Mouse (Mus musculus): ENCODE data around the gene Cd37. TPM values are rescaled to one million over a fixed set of nuclear protein-coding genes. Genes with fewer than 3 reads are reported as not detected.
A peak's percentile ranks its signal among the peaks of the same experiment; 100 is the strongest.
"Not testable (repeated sequence)": the region's sequence is repeated elsewhere in the genome, so short reads cannot be mapped to it uniquely, and the experiment has no call there.

Gene Cd37
- 1 to 10 TPM; 4.0 to 7.4 TPM for total RNA-seq (2021)
- long read RNA-seq, experiment 1, result 0 reads
- long read RNA-seq, experiment 2, partial matches to known transcripts, result 1 of 2 reads
- long read RNA-seq, experiment 2, other reads (novel, unspliced or antisense), result 1 of 2 reads

DNA sequence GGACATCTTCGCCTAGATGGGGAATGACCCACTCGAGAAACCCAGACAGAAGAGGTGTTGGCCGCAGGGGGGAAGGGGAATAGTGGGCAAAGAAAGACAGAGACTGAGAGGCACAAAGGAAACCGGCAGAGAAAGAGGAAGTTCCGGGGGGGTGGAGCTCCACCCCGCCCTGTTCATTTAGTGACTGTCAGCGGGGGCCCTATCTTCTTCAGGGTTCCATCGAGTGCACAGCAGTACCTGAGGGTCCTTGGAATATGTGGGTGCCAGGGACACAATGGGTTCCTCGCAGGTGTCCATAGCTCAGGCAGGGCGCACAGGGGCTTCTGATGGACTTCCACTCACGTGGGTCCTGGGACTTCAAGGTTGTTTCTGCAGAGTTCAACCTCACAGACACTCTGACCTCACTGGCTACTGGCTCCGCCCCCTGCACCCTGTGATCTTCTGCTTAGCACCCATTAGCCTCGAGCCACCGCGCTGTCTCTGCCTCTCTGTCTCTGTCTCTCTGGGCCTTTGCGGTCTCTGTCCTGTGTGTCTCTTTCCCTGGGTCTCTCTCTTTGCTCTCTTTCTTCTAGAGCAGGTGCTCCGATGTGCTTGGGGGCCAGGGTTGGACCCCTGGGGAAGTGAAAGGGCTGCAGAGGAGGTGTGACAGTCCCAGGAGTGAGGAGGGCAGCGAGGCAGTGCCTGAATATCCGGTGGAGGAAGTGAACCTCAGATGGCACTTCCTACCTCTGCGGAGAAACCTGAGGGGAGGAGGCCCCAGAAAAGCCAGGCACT lies at the start of gene Cd37:
Cd37 (minus strand) TSS at position 393 of the 774 bp plus-strand sequence.
- DNase-seq (ENCODE audit: low spot score in 2 of 2), result no peak

DNA sequence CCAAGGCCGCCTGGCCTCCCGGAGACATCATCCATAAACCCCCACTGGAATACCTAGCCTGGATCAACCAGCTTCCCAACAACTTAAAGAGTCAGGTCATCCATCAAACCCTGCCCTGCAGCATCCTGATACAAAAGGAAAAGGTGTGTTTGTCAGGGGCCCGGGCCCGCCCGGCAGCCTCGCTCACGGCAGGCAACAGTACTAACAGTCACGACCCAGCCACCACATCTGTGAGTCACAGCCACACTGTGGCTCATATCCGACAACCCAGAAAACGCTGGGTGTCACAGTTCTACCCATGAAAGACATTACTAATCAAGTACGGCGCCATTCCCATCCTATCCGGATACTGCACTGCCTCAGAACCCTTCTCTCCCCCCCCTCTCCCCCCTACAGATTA lies 47.6 kb upstream of the Cd37 start:
- DNase-seq (ENCODE audit: low spot score in 2 of 2), result no peak

DNA sequence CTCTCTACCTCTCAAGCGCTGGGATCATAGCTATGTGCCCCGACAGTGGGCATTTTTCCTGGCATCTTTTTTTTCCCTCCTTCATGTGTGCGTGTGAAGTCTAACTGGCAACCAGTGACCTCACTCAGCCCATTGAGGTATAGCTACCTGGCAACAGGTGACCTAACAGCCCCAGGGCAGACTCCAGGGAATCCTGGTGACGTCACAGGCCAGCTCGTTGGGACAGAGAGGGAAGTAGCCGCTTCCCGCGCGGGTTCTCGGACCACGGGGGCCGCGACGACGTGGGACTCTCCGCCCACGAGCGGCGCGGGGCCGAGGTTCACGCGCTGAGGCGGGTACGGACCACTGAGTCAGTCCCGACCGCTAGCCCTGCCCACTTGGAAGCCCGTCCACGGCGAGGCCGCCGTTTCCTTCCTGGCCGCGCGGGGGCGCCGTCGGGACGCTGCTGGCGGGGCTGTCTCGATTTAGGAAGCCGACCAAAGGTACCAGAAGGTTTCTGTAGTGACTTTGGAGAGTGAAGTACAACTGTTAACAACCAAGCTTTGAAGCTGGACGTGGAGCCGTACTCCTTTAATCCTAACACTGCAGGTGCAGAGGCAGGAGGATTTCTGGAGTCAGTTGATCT lies 38.3 kb upstream of the Cd37 start, which contains the start of gene Slc6a21:
Slc6a21 (plus strand) TSS at position 378 of the 625 bp plus-strand sequence.
- DNase-seq (ENCODE audit: low spot score in 2 of 2), result peak; percentile 80 to 86

DNA sequence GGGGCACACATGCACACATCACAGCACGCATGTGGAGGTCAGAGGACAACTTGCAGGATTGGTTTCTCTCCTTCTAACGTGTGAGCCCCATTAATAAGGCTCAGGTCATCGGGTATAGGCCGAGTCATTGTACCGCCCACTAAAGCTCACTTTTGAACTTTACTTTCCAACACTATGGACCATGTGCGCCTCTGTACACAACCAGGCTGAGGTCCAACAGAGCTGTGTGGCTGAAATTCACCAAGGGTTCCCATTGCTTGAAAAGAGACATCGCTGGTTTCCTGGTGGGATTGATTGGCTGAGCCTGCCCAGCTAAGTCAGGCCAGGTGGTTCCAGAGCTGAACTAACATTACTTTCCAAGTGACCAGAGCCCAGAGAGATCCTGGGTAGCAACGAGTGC lies 34.8 kb upstream of the Cd37 start:
- no peak for DNase-seq (ENCODE audit: low spot score in 2 of 2)

DNA sequence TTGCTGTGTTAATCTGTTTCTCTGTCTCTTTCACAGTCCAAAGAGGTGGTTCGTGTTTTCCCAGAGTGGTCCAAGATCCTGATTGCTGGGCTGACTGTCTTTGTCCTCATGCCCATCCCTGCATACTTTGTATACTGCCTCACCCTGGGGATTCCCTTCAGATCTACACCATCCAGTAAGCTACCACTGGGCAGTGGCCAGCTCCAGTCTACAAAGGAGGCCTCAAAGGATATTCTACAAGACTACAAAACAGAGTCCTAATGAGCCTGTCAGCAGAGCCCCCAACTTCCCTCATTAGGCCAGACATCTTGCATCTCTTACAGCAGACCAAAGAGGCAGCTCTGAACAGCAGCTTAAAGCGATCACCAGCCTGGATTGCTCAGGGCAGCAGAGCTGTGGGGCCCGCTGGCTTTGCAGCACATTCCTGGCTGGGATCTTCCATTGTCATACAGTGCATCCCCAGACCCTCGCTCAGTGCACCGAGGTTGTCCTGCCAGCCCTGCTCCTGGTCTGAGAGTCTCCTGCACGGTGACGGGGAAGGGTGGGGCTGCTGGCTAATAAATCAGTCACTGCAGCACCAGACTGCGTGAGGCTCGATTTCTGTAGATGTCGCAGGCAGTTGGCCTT lies 34.0 kb upstream of the Cd37 start:
- no peak for DNase-seq (ENCODE audit: low spot score in 2 of 2)

DNA sequence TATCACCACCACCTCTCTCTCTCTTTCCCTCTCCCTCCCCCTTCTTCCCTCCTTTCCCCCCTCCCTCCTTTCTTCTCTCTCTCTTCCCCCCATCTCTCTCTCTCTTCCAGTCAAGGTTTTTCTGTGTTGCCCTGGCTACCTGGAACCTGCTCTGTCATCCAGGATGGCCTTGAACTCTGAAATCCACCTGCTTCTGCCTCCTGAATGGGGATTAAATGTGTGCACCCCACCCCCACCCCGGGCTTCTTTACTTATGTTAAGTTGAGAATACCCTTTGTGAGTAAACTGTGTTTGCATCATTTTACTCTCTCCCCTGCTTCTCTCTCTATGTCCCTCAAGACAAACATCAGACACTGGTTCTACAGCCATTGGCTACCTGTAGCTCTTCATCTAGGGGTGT lies 26.6 kb upstream of the Cd37 start:
- no peak for DNase-seq (ENCODE audit: low spot score in 2 of 2)

DNA sequence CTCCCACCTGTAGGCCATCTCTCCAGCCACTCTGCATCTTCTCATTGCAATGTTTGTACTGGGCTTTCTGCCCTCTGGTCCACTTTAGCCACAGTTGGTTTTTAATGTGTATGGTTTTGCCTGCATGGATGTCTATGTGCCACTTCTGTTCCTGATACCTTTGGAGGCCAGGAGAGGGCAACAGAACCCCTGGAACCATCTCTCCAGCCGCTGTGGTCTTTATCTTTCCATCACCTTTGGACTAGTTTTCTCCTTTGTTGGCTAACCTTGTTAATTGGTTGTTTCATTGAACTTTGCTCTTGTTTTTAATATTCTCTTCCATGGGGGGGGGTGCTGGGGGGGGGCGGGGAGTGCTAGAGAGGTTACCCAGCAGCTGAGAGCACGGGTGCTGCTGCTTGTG lies 25.4 kb upstream of the Cd37 start:
- DNase-seq (ENCODE audit: low spot score in 2 of 2), result no peak

DNA sequence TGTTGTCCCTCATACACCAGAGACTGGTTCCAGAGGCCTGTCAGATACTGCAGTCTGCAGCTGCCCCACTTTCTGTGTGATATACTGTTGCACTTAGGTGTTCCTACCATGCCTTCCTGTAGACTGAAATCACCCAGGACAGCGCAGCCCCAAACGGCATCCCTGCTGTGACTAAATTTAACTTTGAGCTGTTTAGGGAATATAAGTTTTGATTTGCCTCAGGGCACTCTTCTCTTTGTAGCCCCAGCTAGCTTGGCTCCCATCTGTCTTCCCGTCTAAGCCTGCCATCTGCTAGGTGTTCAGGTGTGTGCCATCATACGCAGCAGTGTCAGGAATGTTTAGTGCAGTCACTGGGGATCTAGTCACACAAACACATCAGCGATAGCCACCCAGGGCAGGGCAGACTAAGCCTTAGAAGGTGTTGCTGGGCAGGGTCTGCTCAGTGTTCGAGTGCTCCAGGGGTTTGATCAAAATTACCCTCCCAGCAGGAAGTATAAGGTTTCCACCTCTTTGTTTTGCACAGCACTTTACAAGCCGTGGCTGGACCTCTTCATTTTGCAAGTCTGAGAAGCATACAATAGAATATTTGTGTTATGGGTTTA lies 24.2 kb upstream of the Cd37 start:
- no peak for DNase-seq (ENCODE audit: low spot score in 2 of 2)

DNA sequence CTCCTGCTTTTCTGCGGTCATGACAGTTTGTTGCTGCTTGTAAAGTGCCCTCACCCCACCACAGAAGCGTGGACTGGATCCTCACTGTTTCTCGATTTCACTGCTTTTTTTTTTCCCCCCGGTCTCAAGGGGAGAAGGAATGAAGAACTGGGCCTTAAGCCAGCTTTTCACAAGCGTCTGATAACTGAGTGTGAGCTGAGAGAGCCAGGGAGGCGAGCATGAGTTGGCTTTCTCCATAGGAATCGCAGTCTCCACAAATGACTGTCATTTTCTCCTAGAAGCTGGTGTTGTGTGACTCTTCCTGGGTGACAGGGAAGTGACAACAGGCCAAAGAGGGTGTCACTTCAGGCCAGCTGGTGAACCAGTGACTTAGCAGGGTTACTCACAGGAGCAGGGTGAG lies 23.4 kb upstream of the Cd37 start:
- no peak for DNase-seq (ENCODE audit: low spot score in 2 of 2)

DNA sequence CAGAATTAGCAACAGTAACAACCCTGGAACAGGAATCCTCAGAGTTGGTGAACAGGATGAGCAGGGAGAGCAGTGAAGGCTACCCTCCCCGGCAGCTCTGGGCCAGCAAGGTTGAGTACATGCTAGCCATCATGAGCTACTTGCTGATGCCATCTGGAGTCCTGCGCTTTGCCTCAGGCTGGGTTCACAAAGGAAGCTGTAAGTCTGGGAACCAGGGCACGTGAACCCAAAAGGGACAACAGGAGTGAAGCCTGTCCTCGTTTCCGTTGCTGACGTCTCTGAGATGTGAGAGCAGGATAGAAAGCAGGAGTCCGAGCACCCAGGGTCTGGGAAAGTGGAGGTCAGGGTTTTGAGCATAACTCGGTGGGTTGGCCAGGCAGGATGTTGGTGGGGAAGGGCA lies 20.4 kb upstream of the Cd37 start:
- DNase-seq (ENCODE audit: low spot score in 2 of 2), result no peak

DNA sequence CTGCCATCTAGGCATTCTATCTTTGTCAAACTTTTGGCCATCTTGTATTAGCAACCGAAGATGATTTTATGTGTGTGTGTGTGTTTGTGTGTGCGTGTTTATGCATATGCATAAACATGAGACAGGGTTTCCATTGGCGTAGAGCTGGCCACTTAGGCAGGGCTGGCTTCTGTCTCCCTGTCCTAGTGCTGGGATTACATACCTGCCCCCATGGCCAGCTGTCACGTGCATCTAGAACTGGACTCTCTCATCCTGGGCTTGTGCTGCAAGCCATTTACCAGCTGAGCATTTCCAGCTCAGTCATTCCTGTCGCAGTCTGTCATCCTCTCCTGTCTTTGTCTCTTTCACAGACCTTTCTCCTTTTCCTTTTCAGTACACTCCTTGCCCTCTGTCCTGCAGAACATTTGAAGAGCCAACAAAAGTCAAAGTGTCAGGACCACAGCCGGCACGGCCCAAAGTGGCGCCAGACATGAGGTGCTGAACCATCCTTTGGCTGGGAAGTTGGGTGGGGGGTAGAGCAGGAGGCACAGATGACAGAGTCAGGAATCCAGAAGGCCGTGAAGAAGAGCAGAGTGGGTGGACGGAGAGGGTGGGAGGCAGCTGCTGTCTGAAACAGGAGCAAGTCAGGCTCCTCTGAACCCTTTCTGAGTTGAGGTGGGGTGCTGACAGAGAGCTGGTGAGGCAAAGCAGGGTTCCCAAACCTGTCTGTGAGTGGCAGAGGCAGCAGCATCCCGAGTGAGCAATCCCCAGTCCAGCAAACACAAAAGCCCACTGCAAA lies 18.3 kb upstream of the Cd37 start:
- no peak for DNase-seq (ENCODE audit: low spot score in 2 of 2)

DNA sequence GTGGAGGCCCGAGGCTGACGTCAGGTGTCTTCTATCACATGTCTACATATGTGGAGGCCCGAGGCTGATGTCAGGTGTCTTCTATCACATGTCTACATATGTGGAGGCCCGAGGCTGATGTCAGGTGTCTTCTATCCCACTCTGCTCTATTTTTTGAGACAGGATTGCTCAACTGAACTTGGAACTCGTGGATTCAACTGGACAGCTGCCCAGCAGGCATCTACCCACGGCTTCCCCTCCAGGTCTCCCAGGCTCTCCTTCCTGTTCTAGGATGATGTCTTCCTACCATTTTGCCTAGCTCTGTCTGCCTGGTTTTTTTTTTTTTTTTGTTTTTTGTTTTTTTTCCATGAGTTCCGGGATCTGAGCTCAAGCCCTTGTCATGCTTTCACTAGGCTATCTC lies 16.9 kb upstream of the Cd37 start:
- not testable (repeated sequence) for DNase-seq (ENCODE audit: low spot score in 2 of 2)

DNA sequence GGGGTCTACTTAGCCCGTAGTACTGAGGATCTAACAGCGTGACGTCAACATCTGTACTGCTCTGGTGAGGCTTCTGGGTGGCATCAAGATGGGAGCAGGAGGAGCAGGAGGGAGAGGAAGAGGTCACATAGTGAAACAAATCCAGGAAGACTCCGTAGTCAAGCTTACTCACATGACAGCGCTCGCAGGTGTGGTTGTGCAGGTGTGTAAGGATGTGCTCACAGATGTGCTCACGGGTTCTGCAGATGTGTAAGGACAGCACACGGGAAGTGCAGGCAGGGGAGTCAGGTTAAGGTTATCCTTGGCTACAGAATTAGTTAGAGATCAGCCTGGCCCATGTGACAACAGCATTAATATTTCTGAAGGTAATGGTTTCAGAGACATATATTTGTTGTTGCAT lies 14.9 kb upstream of the Cd37 start:
- DNase-seq (ENCODE audit: low spot score in 2 of 2), result no peak

DNA sequence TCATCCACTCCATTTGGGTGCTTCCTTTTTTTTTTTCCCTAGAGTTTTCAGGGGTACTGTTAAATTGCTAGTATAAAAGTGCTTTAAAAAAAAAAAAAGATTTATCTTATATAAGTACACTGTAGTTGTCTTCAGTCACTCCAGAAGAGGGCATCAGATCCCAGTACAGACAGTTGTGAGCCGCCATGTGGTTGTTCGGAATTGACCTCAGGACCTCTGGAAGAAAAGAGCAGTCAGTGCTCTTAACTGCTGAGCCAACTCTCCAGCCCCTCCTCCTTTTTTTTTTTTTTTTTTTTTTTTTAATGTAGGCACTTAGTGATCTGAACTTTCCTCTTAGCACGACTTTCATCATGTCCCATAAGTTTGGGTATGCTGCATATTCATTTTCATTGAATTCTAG lies 8.8 kb upstream of the Cd37 start:
- DNase-seq (ENCODE audit: low spot score in 2 of 2), result no peak

DNA sequence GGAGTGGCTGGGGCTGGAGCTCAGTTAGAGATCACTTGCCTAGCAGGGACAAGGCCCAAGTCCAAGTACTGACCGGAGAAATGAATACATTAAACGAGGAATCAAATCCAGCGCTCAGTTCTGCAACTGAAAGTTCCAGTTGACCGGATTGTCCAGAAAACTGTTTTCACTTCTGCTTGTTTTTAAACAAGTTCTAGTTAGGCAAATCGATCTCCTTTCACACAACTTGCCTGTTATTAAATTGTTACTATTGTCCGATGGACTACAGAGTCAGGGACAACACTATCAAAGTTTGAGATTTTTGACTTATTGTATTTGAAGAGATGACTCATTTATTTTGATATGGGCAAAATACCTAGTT lies 2.5 kb upstream of the Cd37 start:
- DNase-seq (ENCODE audit: low spot score in 2 of 2), result no peak

DNA sequence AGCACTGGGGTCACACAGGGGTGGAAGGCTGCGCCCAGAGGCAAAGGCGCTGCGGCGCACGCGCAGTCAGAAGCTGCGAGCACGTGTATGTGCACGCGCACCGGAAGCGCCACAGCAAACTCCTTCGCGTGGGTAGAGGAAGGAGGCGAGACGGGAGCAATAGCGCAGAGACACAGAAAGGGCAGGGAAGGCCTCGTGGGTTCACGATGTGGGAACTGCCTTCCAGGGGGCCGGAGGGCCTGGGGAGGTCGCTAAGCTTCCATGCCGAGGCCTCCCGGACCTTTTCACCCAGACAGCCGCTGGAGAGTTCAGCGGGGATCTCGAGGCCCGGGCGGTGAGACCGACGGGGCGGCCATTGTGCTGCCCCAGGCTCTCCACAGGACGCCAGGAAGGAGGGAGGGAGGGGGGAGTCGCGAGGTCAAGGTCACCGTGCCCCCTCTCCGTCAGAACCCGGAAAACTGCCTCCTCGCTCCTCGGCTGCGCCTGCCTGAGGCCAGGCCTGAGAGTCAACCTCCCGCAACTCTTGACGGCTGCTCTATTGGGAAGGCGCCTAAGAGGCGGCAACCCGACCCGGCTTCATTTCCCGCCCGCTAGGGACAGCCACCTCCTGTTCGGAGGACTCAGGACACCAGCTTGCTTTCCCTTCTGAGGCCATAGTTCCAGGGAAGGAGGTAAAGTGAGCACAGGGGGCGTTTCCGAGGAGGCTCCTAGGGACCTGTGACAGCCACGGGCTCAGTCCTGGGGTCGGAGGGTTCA lies 1.9 kb upstream of the Cd37 start, which contains the start of gene Slc6a16:
Slc6a16 (plus strand) TSS at position 453 of the 756 bp plus-strand sequence.
- no peak for DNase-seq (ENCODE audit: low spot score in 2 of 2)

DNA sequence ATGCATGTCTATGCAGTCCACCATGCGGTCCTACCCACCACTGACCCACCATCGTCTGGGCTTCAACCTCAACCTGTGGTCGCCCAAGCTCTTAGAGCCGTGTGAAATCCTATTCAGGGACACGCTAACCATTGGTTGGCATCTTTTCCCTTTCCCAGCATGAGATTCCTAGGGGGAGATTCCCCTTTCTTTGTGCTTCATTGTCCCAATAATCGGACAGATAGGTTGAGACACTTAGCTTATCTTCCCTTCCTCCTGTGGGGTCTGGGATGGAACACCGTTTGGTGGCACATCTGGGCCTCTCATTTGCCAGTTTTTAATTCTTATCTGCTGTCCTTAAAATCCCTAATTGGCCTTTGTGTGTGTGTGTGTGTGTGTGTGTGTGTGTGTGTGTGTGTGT lies 1.2 kb upstream of the Cd37 start:
- no peak for DNase-seq (ENCODE audit: low spot score in 2 of 2)

DNA sequence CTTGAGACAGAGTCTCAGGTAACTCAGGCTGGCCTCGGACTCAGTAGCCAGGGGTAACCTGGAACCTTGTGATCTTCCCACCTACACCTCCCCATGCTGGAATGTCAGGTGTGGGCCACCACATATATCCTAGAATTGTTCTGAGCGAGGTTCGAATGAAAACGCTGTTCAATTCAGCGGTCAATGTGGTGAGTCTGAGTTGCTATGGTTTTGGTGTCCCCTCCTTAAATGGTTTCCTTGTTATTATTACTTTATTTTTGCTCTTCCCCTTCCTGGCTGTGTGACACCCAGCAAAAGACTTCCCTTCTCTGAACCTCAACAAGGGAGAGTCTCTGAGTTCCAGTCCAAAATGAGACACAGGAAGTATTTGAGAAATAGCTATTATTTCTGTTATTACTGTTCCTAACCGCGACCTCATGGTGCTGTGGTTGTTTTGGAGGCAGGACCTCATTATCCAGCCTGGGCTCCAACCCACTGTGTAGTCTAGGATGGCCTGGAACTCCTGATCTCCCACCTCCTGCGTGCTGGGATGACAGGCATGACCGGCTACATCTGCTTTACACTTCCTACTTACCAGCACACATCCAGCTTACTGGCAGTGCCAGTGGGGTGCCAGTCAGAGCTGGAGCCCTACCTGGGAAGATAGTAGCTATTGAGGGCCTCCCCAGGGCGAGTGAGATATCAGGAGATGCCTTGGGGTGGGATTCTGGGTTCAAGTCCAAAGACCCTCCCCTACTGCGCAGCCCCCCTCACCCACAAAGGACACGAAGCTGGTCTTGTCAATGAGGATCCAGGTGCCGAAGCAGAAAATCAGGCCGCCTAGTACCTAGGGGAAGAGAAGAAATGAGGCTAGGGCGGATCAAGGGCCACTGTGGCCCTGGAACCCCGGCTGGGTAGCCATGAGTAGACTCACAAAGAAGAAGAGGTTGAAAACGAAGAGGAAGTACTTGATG lies 892 bp downstream of the Cd37 start:
- DNase-seq (ENCODE audit: low spot score in 2 of 2), result peak in 1 of 2 experiments; percentile 11

DNA sequence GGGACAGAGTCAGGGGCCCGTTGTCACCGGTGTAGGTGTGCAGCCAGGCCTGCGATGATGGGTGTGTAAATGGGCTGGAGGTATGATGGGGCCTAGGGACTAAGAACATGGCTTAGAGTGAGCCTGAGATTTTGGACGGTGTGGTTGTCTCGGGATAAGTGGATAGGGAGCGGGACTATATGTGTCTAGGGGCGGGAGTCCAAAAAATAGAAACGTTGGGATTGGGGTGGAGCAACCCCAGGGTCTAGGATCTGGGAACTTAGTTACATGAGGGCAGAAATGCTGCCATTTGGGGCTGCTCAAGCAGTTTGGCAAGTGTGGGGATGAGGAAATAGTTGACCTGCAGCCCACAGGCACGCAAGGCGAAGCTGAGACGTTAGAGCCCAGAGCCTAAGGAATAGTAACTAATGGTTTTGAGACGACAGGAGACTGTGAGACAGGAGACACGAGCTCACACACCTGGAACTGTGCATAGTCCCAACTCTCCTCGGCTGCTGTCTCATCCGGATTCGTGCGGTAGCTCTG lies 3.2 kb downstream of the Cd37 start:
- peak in 1 of 2 experiments; percentile 15 for DNase-seq (ENCODE audit: low spot score in 2 of 2)

Measured in adrenal gland, adult 18-20 months (tissue).